ENCODE assay signal across 8 mouse cellular contexts in the genomic region with DNA sequence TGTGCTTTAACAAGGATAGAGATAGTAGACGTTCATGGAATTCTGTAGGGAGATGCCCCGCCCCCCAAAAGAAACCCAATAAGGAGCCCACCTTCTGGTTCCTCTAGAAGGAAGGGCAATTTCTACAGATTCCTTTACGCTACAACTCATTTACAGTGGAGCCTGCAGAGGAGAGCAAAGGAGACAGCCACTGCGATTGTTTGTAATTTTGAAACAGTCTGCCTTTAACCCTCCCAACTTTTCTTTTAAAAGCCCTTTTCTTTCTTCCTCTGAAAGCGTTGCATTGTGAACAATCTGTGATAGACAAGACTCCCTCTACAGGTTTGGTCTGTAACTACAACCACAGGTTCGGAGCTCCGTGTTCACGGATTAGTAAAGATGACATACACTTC. TPM values are rescaled to one million over a fixed set of nuclear protein-coding genes. Genes with fewer than 3 reads are reported as not detected.
DNase-seq lines count a peak whose midpoint lies in the region; ATAC-seq and TF ChIP-seq lines count a peak whose summit lies in the region.

No protein-coding gene starts in this region.

- H3K9me3 ChIP-seq in forebrain, embryonic 14.5 days (replicated peaks; ENCODE audit: control insufficient read depth, low read length) = no peaks in the 10 kb centered on the region
- H3K9me3 ChIP-seq in limb, embryonic 15.5 days = no peaks in the 10 kb centered on the region
- no peaks in the 10 kb centered on the region for H3K9me3 ChIP-seq in midbrain, embryonic 15.5 days

- 0% methylated on average over 8 of the region's 8 CpGs for WGBS in forebrain, embryonic 14.5 days
- under 1% methylated on average over 8 of the region's 8 CpGs for WGBS in limb, embryonic 15.5 days
- under 1% methylated on average over 8 of the region's 8 CpGs for WGBS in midbrain, embryonic 15.5 days

- TF ChIP-seq CTCF in layer of hippocampus, adult 2 months (conservative IDR thresholded peaks at IDR 0.05) = peak; percentile 92

- H3K36me3 ChIP-seq in forebrain, embryonic 14.5 days (ENCODE audit: control insufficient read depth, insufficient read depth, low read length) = no peaks in the 10 kb centered on the region
- no peaks in the 10 kb centered on the region for H3K36me3 ChIP-seq in limb, embryonic 15.5 days
- no peaks in the 10 kb centered on the region for H3K36me3 ChIP-seq in midbrain, embryonic 15.5 days (replicated peaks)

- H3K4me1 ChIP-seq in brown adipose tissue, adult 24 weeks (ENCODE audit: control insufficient read depth, insufficient read depth, insufficient read length, low read length) = peaks cover 10% of the 10 kb centered on the region; the same call in 1 of the 2 replicates
- H3K4me1 ChIP-seq in forebrain, embryonic 14.5 days (ENCODE audit: control insufficient read depth, insufficient read depth, low read length) = peaks cover 20% of the 10 kb centered on the region
- peaks cover 42% of the 10 kb centered on the region for H3K4me1 ChIP-seq in limb, embryonic 15.5 days
- H3K4me1 ChIP-seq in midbrain, embryonic 15.5 days = peaks cover 33% of the 10 kb centered on the region

- H3K4me3 ChIP-seq in layer of hippocampus, adult 2 months = peak overlapping the region; percentile 68
- peak overlapping the region; percentile 61 for H3K4me3 ChIP-seq in brown adipose tissue, adult 24 weeks (ENCODE audit: insufficient read depth, low read depth, low read length)
- H3K4me3 ChIP-seq in forebrain, embryonic 14.5 days (ENCODE audit: low read depth, low read length) = peak overlapping the region; percentile 91
- H3K4me3 ChIP-seq in limb, embryonic 15.5 days = peak overlapping the region; percentile 94
- peak overlapping the region; percentile 98 for H3K4me3 ChIP-seq in midbrain, embryonic 15.5 days

- H3K4me2 ChIP-seq in forebrain, embryonic 14.5 days (ENCODE audit: low read length) = peak overlapping the region; percentile 98
- peak overlapping the region; percentile 99 for H3K4me2 ChIP-seq in limb, embryonic 15.5 days
- H3K4me2 ChIP-seq in midbrain, embryonic 15.5 days = peak overlapping the region; percentile 96

- DNase-seq in layer of hippocampus, adult 2 months (ENCODE audit: low spot score in 2 of 2) = peak; percentile 67 to 74
- DNase-seq in layer of hippocampus, postnatal 36 days = no peak
- peak; percentile 95 for DNase-seq in forebrain, embryonic 14.5 days (ENCODE audit: low spot score)
- peak; percentile 69 for DNase-seq in thymus, postnatal 14 days

- no peaks in the 10 kb centered on the region for H3K27me3 ChIP-seq in forebrain, embryonic 14.5 days (replicated peaks; ENCODE audit: control insufficient read depth, insufficient read depth, low read length)
- no peaks in the 10 kb centered on the region for H3K27me3 ChIP-seq in limb, embryonic 15.5 days
- no peaks in the 10 kb centered on the region for H3K27me3 ChIP-seq in midbrain, embryonic 15.5 days (replicated peaks)

- peak overlapping the region; percentile 87; the same call in 1 of the 2 replicates for H3K27ac ChIP-seq in layer of hippocampus, adult 2 months
- no peak overlapping the region for H3K27ac ChIP-seq in brown adipose tissue, adult 24 weeks (replicated peaks; ENCODE audit: low read depth, low read length)
- peak overlapping the region; percentile 98 for H3K27ac ChIP-seq in forebrain, embryonic 14.5 days (ENCODE audit: low read depth, low read length)
- H3K27ac ChIP-seq in limb, embryonic 15.5 days = peak overlapping the region; percentile 90
- peak overlapping the region; percentile 99 for H3K27ac ChIP-seq in midbrain, embryonic 15.5 days

- no peak for ATAC-seq in forebrain, embryonic 14.5 days
- ATAC-seq in inflammation-experienced regulatory T-cells, adult 6 months = peak; percentile 55
- ATAC-seq in limb, embryonic 15.5 days (ENCODE audit: insufficient number of reproducible peaks, low FRiP score, low TSS enrichment, low read depth) = no peak
- no peak for ATAC-seq in midbrain, embryonic 15.5 days (replicated peaks)

- peak overlapping the region; percentile 96 for H3K9ac ChIP-seq in forebrain, embryonic 14.5 days (ENCODE audit: low read length)
- peak overlapping the region; percentile 54; the same call in 1 of the 2 replicates for H3K9ac ChIP-seq in limb, embryonic 15.5 days
- H3K9ac ChIP-seq in midbrain, embryonic 15.5 days = peak overlapping the region; percentile 54

RNA-seq across cellular contexts. Expression of a gene that starts 46.6 kb away (rescaled TPM):
- total RNA-seq in layer of hippocampus, adult 2 months (2021) = not detected
- total RNA-seq in layer of hippocampus, postnatal 36 days (2021) = not detected
- not detected in 2 replicates for polyA plus RNA-seq in brown adipose tissue, adult 24 weeks (2012; ENCODE audit: insufficient read depth, insufficient read length, missing spikeins)
- polyA plus RNA-seq in forebrain, embryonic 14.5 days (2014; fragmentation: Nextera tagmentation; extraction: Ambion mirVana) = not detected in 2 replicates
- not detected for polyA plus RNA-seq in inflammation-experienced regulatory T-cells, adult 6 months (2017; shearing (Covaris generic))
- polyA plus RNA-seq in limb, embryonic 15.5 days (2015; fragmentation: Nextera tagmentation; extraction: Ambion mirVana) = not detected in 2 replicates
- not detected in 2 replicates for polyA plus RNA-seq in midbrain, embryonic 15.5 days (2015; fragmentation: Nextera tagmentation; extraction: Ambion mirVana)

Comparison
In these comparisons a context has a peak if more than half of its experiments do, and no peak if none do; other contexts are left out.
1. DNase-seq: peak in layer of hippocampus, adult 2 months (2 of 2), forebrain, embryonic 14.5 days (single experiment) and thymus, postnatal 14 days (single experiment); none in layer of hippocampus, postnatal 36 days (0 of 2).
2. Peak in every context shown above with its lines, with median percentiles within 50 percentile points of each other: H3K4me3 ChIP-seq, H3K4me2 ChIP-seq and H3K9ac ChIP-seq.